Mouse (Mus musculus): ENCODE data around the gene Apln. TPM values are rescaled to one million over a fixed set of nuclear protein-coding genes. Genes with fewer than 3 reads are reported as not detected.
A peak's percentile ranks its signal among the peaks of the same experiment; 100 is the strongest.

Apln gene
- polyA plus RNA-seq, 1 experiment from 2014 or later = 2.6 TPM

DNA sequence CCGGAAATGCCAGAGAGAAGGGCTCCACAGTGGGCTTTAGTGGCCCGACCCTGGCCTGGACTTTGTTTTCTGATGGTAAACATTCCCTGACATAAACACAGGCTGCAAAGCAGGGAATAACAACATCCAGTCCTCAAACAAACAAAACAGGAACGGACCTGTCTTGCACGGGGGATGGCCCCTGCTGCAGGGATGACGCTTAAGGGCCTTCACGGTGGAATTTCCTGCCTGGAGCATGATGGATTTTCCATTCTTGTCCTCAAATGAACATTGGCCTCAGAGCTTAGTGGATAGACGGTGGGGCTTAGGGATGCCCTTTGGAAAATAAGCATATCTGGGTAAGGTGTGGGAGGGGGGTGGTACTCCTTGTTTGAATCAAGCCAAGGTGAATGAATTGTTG, 33.5 kb downstream of the Apln start:
- Histone ChIP-seq H3K4me2 (ENCODE audit: low read depth) (no peak overlapping the region), H3K27ac (ENCODE audit: low read depth, low read length) (no peak overlapping the region), H3K4me1 (ENCODE audit: control insufficient read depth, insufficient read depth, low read length) (no peaks in the 10 kb centered on the region), H3K4me3 (ENCODE audit: low read depth, low read length) (no peak overlapping the region), H3K27me3 (ENCODE audit: control insufficient read depth, insufficient read depth, low read length) (no peaks in the 10 kb centered on the region), H3K36me3 (ENCODE audit: control insufficient read depth, insufficient read depth, low read length) (no peaks in the 10 kb centered on the region), H3K9me3 (ENCODE audit: control insufficient read depth, low read length) (no peaks in the 10 kb centered on the region), H3K9ac (ENCODE audit: low read length) (no peak overlapping the region)
- 76% methylated on average over 7 of the region's 7 CpGs for WGBS
- DNase-seq (ENCODE audit: low spot score) (no peak), ATAC-seq (ENCODE audit: insufficient read depth, low FRiP score, low TSS enrichment) (no peak)

DNA sequence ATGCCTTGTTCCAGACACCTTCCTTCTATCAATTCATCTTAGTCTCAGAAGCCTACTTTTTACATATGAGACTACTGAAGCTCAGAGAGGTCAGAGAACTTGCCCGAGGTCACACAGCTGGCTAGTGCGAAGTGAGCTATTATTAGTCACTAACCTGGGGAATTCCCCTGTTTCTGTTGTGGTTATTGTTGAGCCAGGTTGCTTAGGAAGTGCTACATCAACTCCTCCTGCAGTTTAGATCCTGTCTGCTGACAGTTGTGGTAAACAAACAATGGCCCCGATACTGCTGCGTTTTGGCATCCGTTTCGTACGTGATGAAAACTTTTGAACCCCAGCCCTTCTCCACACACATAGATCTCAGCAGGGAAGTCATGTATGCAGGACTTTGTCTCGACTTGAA, 36.2 kb downstream of the Apln start:
- Histone ChIP-seq H3K27me3 (ENCODE audit: control insufficient read depth, insufficient read depth, low read length) (no peaks in the 10 kb centered on the region), H3K36me3 (ENCODE audit: control insufficient read depth, insufficient read depth, low read length) (no peaks in the 10 kb centered on the region), H3K4me1 (ENCODE audit: control insufficient read depth, insufficient read depth, low read length) (no peaks in the 10 kb centered on the region), H3K4me3 (ENCODE audit: low read depth, low read length) (no peak overlapping the region), H3K9ac (ENCODE audit: low read length) (no peak overlapping the region), H3K9me3 (ENCODE audit: control insufficient read depth, low read length) (no peaks in the 10 kb centered on the region), H3K4me2 (ENCODE audit: low read depth) (no peak overlapping the region), H3K27ac (ENCODE audit: low read depth, low read length) (no peak overlapping the region)
- 88% methylated on average over 8 of the region's 8 CpGs for WGBS
- ATAC-seq (ENCODE audit: insufficient read depth, low FRiP score, low TSS enrichment) = no peak
- no peak for DNase-seq (ENCODE audit: low spot score)

DNA sequence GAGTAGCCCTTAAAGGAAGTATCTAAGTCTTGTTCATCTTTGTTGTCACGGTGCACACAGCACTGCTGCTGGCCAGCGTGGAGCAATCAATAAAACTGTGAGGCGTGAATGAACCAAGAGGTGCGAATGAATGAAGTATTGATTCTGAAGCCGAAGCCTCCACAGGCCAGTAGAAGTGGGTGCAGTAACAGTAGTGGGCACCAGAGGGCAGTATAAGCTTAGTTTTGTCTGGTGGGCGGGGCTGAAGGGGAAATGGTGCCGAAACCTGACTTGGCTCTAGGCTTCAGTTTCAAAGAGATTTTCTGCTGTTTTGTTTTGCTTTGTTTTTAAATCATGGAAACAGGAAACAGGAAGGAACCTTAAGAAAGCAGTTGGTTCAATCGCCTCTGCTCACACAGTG, 42.0 kb downstream of the Apln start:
- no peak overlapping the region for H3K9ac ChIP-seq (ENCODE audit: low read length)
- H3K9me3 ChIP-seq (ENCODE audit: control insufficient read depth, low read length) = no peaks in the 10 kb centered on the region
- no peak overlapping the region for H3K4me3 ChIP-seq (ENCODE audit: low read depth, low read length)
- no peak overlapping the region for H3K4me2 ChIP-seq (ENCODE audit: low read depth)
- no peaks in the 10 kb centered on the region for H3K4me1 ChIP-seq (ENCODE audit: control insufficient read depth, insufficient read depth, low read length)
- WGBS = 17% methylated on average over 8 of the region's 8 CpGs
- DNase-seq (ENCODE audit: low spot score) = peak; percentile 74
- no peak for ATAC-seq (ENCODE audit: insufficient read depth, low FRiP score, low TSS enrichment)
- H3K27ac ChIP-seq (ENCODE audit: low read depth, low read length) = no peak overlapping the region
- H3K27me3 ChIP-seq (ENCODE audit: control insufficient read depth, insufficient read depth, low read length) = no peaks in the 10 kb centered on the region
- no peaks in the 10 kb centered on the region for H3K36me3 ChIP-seq (ENCODE audit: control insufficient read depth, insufficient read depth, low read length)

DNA sequence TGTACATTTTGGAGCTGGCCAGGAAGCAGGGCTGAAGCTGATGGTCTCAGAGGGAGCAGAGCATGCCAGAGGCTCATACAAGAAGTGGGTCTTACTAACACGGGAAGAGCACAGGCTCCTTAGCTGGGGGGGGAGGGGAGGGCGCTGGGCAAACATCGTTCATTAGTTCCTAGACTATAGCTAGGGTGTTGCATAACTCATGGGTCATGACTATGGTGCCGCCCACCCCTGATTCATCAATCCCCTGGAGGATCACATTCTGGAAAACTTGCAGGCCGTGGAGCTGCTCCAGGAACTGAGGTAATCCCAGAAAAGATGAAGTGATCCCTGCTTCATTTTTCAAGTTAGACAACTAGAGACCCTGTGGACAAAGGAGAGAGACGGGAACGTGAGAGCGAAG, 46.6 kb downstream of the Apln start:
- no peaks in the 10 kb centered on the region for H3K9me3 ChIP-seq (ENCODE audit: control insufficient read depth, low read length)
- no peak overlapping the region for H3K9ac ChIP-seq (ENCODE audit: low read length)
- H3K36me3 ChIP-seq (ENCODE audit: control insufficient read depth, insufficient read depth, low read length) = no peaks in the 10 kb centered on the region
- no peak overlapping the region for H3K4me2 ChIP-seq (ENCODE audit: low read depth)
- ATAC-seq (ENCODE audit: insufficient read depth, low FRiP score, low TSS enrichment) (no peak), DNase-seq (ENCODE audit: low spot score) (no peak)
- no peaks in the 10 kb centered on the region for H3K27me3 ChIP-seq (ENCODE audit: control insufficient read depth, insufficient read depth, low read length)
- H3K27ac ChIP-seq (ENCODE audit: low read depth, low read length) = no peak overlapping the region
- H3K4me1 ChIP-seq (ENCODE audit: control insufficient read depth, insufficient read depth, low read length) = no peaks in the 10 kb centered on the region
- H3K4me3 ChIP-seq (ENCODE audit: low read depth, low read length) = no peak overlapping the region
- 77% methylated on average over 7 of the region's 8 CpGs for WGBS

DNA sequence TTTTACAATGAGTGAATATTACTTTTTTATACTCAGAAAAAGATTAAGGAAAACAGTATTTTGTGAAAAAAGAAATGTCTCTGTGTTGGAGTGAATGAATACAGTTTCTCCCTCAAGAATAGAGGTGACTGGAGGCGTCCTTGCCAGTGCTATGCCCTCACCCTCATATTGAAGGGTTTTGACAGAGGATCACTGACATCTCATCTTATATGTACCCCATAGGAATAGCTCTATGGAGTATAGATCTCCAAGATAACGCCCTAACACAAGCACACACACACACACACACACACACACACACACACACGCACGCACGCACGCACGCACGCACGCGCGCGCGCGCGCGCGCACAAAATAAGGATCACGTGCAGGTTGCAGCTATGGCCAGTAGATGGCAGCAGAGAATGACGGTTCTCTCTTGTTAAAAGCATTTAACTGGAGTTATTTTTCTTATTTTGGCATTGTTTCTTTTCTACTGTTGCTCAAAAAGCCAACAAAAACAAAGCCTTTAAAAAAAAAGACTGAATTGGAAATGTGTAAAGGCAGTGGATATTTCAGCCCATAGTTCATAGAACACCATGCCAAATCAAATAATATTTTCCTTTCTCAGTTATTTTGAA, 49.5 kb downstream of the Apln start:
- DNase-seq (ENCODE audit: low spot score) (peak; percentile 70), ATAC-seq (ENCODE audit: insufficient read depth, low FRiP score, low TSS enrichment) (no peak)
- Histone ChIP-seq H3K27ac (ENCODE audit: low read depth, low read length) (no peak overlapping the region), H3K4me2 (ENCODE audit: low read depth) (peak overlapping the region; percentile 36), H3K9ac (ENCODE audit: low read length) (no peak overlapping the region), H3K9me3 (ENCODE audit: control insufficient read depth, low read length) (no peaks in the 10 kb centered on the region), H3K36me3 (ENCODE audit: control insufficient read depth, insufficient read depth, low read length) (no peaks in the 10 kb centered on the region), H3K4me3 (ENCODE audit: low read depth, low read length) (peak overlapping the region; percentile 8; the same call in 1 of the 2 replicates), H3K4me1 (ENCODE audit: control insufficient read depth, insufficient read depth, low read length) (no peaks in the 10 kb centered on the region), H3K27me3 (ENCODE audit: control insufficient read depth, insufficient read depth, low read length) (no peaks in the 10 kb centered on the region)
- WGBS = 9% methylated on average over 19 of the region's 19 CpGs

DNA sequence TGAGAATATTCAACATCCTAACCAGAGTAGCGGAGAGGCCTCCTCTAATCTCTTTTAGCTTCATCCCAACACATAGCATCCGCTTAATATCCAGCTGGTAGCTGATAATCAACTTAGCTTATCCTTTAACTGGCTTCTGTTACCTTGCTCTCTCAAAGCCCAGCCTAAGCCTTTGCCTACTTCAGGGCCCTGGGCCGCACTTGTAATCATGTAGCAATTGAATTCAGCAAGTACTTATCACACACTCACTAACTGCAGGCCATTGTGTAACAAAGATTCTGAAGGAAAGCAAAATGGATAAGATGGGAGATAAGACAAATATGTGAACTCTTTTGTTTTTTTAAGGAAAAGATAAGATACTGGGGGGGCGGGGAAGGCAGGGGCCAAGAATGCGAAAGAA, 57.6 kb downstream of the Apln start:
- no peak overlapping the region for H3K4me2 ChIP-seq (ENCODE audit: low read depth)
- H3K4me3 ChIP-seq (ENCODE audit: low read depth, low read length) = no peak overlapping the region
- ATAC-seq (ENCODE audit: insufficient read depth, low FRiP score, low TSS enrichment) (no peak), DNase-seq (ENCODE audit: low spot score) (no peak)
- H3K27me3 ChIP-seq (ENCODE audit: control insufficient read depth, insufficient read depth, low read length) = no peaks in the 10 kb centered on the region
- no peaks in the 10 kb centered on the region for H3K36me3 ChIP-seq (ENCODE audit: control insufficient read depth, insufficient read depth, low read length)
- 89% methylated on average over 5 of the region's 5 CpGs for whole genome bisulfite sequencing
- H3K9ac ChIP-seq (ENCODE audit: low read length) = no peak overlapping the region
- no peaks in the 10 kb centered on the region for H3K4me1 ChIP-seq (ENCODE audit: control insufficient read depth, insufficient read depth, low read length)
- no peaks in the 10 kb centered on the region for H3K9me3 ChIP-seq (ENCODE audit: control insufficient read depth, low read length)
- H3K27ac ChIP-seq (ENCODE audit: low read depth, low read length) = no peak overlapping the region

DNA sequence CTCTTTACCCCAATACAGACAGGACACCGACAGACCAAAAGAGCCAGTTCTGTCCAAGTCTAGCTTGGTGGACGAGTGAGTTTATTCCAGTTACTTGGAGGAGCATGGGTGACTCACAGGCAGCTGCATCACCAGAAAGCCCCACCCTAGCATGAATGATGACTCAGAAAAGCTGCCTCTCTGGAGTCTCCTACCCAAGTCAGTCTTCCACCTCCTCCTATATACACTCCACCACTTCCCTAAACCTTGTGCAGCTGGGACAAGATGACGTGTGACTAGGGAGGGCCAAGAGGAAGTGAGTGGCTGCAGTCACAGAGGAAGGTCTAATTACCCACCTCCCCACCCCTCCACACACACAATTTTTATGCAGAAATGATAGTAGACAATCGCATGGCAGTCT, 58.1 kb downstream of the Apln start:
- no peak for ATAC-seq (ENCODE audit: insufficient read depth, low FRiP score, low TSS enrichment)
- H3K9me3 ChIP-seq (ENCODE audit: control insufficient read depth, low read length) = no peaks in the 10 kb centered on the region
- no peaks in the 10 kb centered on the region for H3K27me3 ChIP-seq (ENCODE audit: control insufficient read depth, insufficient read depth, low read length)
- no peaks in the 10 kb centered on the region for H3K36me3 ChIP-seq (ENCODE audit: control insufficient read depth, insufficient read depth, low read length)
- DNase-seq (ENCODE audit: low spot score) = no peak
- no peak overlapping the region for H3K27ac ChIP-seq (ENCODE audit: low read depth, low read length)
- no peak overlapping the region for H3K4me3 ChIP-seq (ENCODE audit: low read depth, low read length)
- no peak overlapping the region for H3K9ac ChIP-seq (ENCODE audit: low read length)
- 82% methylated on average over 4 of the region's 4 CpGs for WGBS
- no peaks in the 10 kb centered on the region for H3K4me1 ChIP-seq (ENCODE audit: control insufficient read depth, insufficient read depth, low read length)
- no peak overlapping the region for H3K4me2 ChIP-seq (ENCODE audit: low read depth)

Other genes with a start within 250 kb of the Apln start
- gene Smarca1, start 141.9 kb downstream of the Apln start, polyA plus RNA-seq (2014; fragmentation: Nextera tagmentation; extraction: Ambion mirVana) = 22.6 and 23.2 TPM in 2 replicates
- 19.5 and 20.8 TPM in 2 replicates for gene Ocrl, start 122.5 kb downstream of the Apln start, polyA plus RNA-seq (2014; fragmentation: Nextera tagmentation; extraction: Ambion mirVana)
- 1.1 and 1.4 TPM in 2 replicates for gene Xpnpep2, start 73.9 kb upstream of the Apln start, polyA plus RNA-seq (2014; fragmentation: Nextera tagmentation; extraction: Ambion mirVana)
- gene Sash3, start 111.6 kb upstream of the Apln start, polyA plus RNA-seq (2014; fragmentation: Nextera tagmentation; extraction: Ambion mirVana) = 1.2 and 2.0 TPM in 2 replicates
- 2.8 and 3.7 TPM in 2 replicates for gene Zdhhc9, start 174.0 kb upstream of the Apln start, polyA plus RNA-seq (2014; fragmentation: Nextera tagmentation; extraction: Ambion mirVana)
- 22.4 and 23.3 TPM in 2 replicates for gene Utp14a, start 222.0 kb upstream of the Apln start, polyA plus RNA-seq (2014; fragmentation: Nextera tagmentation; extraction: Ambion mirVana)